Mouse (Mus musculus) hindbrain, embryonic 16.5 days (tissue): ENCODE results near the gene Mutyh. TPM values are rescaled to one million over a fixed set of nuclear protein-coding genes. Genes with fewer than 3 reads are reported as not detected.
"Not testable (repeated sequence)": the region's sequence is repeated elsewhere in the genome, so short reads cannot be mapped to it uniquely, and the experiment has no call there.

Source experiments
- ATAC-seq: fragments of 200-750 bp; cut with Nextera tagmentation; 2 replicates; pipeline ENCODE4 v1.8.0; 2017; ENCODE audit warnings: moderate TSS enrichment, moderate library complexity
- H3K27ac ChIP-seq: fragments of 300-500 bp; sonication (generic); 2 replicates; pipeline ENCODE4 v1.5.1; 2014; ENCODE audit warnings: low read depth, mild to moderate bottlenecking, control low read depth, low read length, moderate library complexity
- H3K27me3 ChIP-seq: fragments of 300-500 bp; sonication (generic); replicated peaks from 2 replicates; pipeline ENCODE4 v1.6.1; 2014; ENCODE audit warnings: low read length; ENCODE audit not compliant: control insufficient read depth, insufficient read depth
- H3K36me3 ChIP-seq: fragments of 300-500 bp; sonication (generic); 2 replicates; pipeline ENCODE4 v1.6.1; 2014; ENCODE audit warnings: mild to moderate bottlenecking, low read length, moderate library complexity, mixed read lengths; ENCODE audit not compliant: control insufficient read depth, insufficient read depth
- H3K4me1 ChIP-seq: fragments of 300-500 bp; sonication (generic); 2 replicates; pipeline ENCODE4 v1.6.1; 2014; ENCODE audit warnings: low read depth, low read length; ENCODE audit not compliant: control insufficient read depth, insufficient read depth
- H3K4me2 ChIP-seq: fragments of 300-500 bp; sonication (generic); 2 replicates; pipeline ENCODE4 v1.6.1; 2014; ENCODE audit warnings: mild to moderate bottlenecking, low read length, control low read depth, moderate library complexity
- H3K4me3 ChIP-seq: fragments of 300-500 bp; sonication (generic); 2 replicates; pipeline ENCODE4 v1.5.1; 2014; ENCODE audit warnings: mild to moderate bottlenecking, low read length, control low read depth, moderate library complexity
- H3K9ac ChIP-seq: fragments of 300-500 bp; sonication (generic); 2 replicates; pipeline ENCODE4 v1.6.1; 2014; ENCODE audit warnings: low read depth, mild to moderate bottlenecking, control low read depth, low read length, moderate library complexity
- H3K9me3 ChIP-seq: fragments of 300-500 bp; sonication (generic); 2 replicates; pipeline ENCODE4 v1.6.1; 2014; ENCODE audit warnings: mild to moderate bottlenecking, low read length, moderate library complexity; ENCODE audit not compliant: control insufficient read depth
- WGBS: fragments of 180-500 bp; shearing (Covaris S2); extraction: QIAGEN DNeasy Blood & Tissue Kit; methylation state at CpG from one replicate; pipeline ENCODE4 v1.1.7; 2014; 5-methylcytosine and 5-hydroxymethylcytosine counted together
- polyA plus RNA-seq: library from polyadenylated mRNA; unstranded; fragments of >200 nt; fragmentation: Nextera tagmentation; extraction: Ambion mirVana; gene quantifications from 2 replicates; pipeline ENCODE4 v1.2.1, GENCODE M21; 2015

Mutyh gene
- polyA plus RNA-seq, 1 experiment from 2014 or later: 6.8 TPM

- H3K4me1 ChIP-seq: peaks cover 11% of the 10 kb centered on the region
- no peaks in the 10 kb centered on the region for H3K36me3 ChIP-seq
- H3K27ac ChIP-seq: peak overlapping the region; percentile 36; the same call in 1 of the 2 replicates
- no peak overlapping the region for H3K4me3 ChIP-seq
- 7% methylated on average over 6 of the region's 6 CpGs for WGBS
- ATAC-seq: peak; percentile 45
- H3K9ac ChIP-seq: no peak overlapping the region
- H3K27me3 ChIP-seq: no peaks in the 10 kb centered on the region
- H3K4me2 ChIP-seq: no peak overlapping the region
- no peaks in the 10 kb centered on the region for H3K9me3 ChIP-seq
These were observed 22.5 kb downstream of the Mutyh start for GRCm38 (mm10) chr4:116830070-116830368.

DNA sequence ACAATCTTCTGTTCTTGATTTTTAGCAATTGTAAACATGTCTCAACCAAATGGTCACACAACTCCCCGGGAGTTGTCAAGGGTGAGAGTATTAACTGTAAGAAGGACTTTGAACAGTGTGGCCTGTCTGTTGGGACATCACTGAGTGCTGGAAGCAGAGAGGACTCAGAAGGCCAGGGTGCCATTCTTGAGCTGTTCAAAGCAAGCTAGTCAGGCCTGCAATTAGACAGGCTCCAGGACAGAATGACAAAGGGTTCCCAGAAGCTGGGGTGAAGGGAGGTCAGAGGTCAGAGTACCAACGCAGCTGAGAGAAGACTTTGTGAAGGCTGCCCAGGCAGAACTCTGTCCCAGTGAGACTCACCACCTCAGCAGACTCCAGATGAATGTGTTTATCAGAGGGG is 31.5 kb downstream of the Mutyh start:
- ATAC-seq: no peak
- no peaks in the 10 kb centered on the region for H3K27me3 ChIP-seq
- no peak overlapping the region for H3K4me3 ChIP-seq
- no peaks in the 10 kb centered on the region for H3K9me3 ChIP-seq
- H3K4me1 ChIP-seq: no peaks in the 10 kb centered on the region
- H3K4me2 ChIP-seq: no peak overlapping the region
- H3K27ac ChIP-seq: no peak overlapping the region
- no peaks in the 10 kb centered on the region for H3K36me3 ChIP-seq
- WGBS: 23% methylated on average over 2 of the region's 2 CpGs
- H3K9ac ChIP-seq: no peak overlapping the region

GRCm38 (mm10) chr4:116840096-116840495 is 32.6 kb downstream of the Mutyh start:
- peak overlapping the region; percentile 19; the same call in 1 of the 2 replicates for H3K4me2 ChIP-seq
- not testable (repeated sequence) for H3K9me3 ChIP-seq, H3K27me3 ChIP-seq

DNA sequence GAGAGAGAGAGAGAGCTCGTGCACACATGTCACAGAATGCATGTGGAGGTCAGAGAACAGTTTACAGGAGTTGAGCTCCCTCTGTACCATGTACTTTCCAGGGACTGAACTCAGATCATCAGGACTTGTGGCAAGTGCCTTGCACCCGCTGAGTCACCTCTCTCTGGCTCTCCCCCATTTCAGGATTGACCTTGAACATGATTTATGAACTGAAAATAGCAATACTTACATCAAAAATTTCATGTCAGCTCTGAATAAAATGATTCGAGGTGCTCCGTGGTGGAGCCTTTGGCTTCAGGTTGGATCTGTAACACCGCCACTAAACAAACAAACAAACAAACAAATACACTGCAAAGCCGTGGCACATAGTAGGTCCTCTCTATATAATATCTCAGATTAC is 33.3 kb downstream of the Mutyh start:
- no peaks in the 10 kb centered on the region for H3K27me3 ChIP-seq
- WGBS: 89% methylated on average over 6 of the region's 6 CpGs

More at GRCm38 (mm10) chr4:116840096-116840495, 32.6 kb downstream of the Mutyh start:
- H3K4me1 ChIP-seq, H3K9ac ChIP-seq, H3K36me3 ChIP-seq, H3K27ac ChIP-seq, H3K4me3 ChIP-seq, ATAC-seq: not testable (repeated sequence)
- 37% methylated on average over 20 of the region's 29 CpGs for whole genome bisulfite sequencing

DNA sequence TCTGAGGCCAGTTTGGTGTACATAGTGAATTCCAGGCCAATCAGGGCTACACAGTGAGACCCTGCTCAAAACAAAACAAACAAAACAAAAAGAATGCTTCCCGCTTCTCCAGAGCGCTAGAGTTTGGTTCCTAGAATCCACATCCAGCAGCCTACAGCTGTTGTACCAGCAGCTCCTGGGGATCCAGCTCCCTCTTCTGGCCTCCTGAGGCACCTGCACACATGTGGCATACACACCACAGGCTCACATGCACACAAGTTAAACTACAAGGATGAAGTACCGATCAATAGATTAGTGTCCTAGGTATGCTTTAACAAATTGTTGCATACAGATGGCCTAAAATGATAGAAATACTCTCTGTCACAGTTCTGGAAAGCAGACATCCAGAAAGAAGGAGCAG is 36.8 kb downstream of the Mutyh start:
- H3K4me1 ChIP-seq: no peaks in the 10 kb centered on the region
- no peak overlapping the region for H3K4me2 ChIP-seq
- H3K9me3 ChIP-seq: 0 out of 2 replicates have a peak, but pooled peaks cover 2% of the 10 kb centered on the region
- H3K4me3 ChIP-seq: no peak overlapping the region
- no peaks in the 10 kb centered on the region for H3K27me3 ChIP-seq
- H3K27ac ChIP-seq: no peak overlapping the region
- WGBS: 97% methylated on average over 3 of the region's 3 CpGs
- H3K9ac ChIP-seq: no peak overlapping the region
- ATAC-seq: no peak
- H3K36me3 ChIP-seq: no peaks in the 10 kb centered on the region

More for the DNA sequence above, 33.3 kb downstream of the Mutyh start:
- no peak overlapping the region for H3K27ac ChIP-seq
- no peak overlapping the region for H3K9ac ChIP-seq
- H3K36me3 ChIP-seq: no peaks in the 10 kb centered on the region
- no peak overlapping the region for H3K4me3 ChIP-seq
- no peaks in the 10 kb centered on the region for H3K4me1 ChIP-seq
- 0 out of 2 replicates have a peak, but pooled peaks cover 2% of the 10 kb centered on the region for H3K9me3 ChIP-seq
- no peak for ATAC-seq
- H3K4me2 ChIP-seq: no peak overlapping the region

DNA sequence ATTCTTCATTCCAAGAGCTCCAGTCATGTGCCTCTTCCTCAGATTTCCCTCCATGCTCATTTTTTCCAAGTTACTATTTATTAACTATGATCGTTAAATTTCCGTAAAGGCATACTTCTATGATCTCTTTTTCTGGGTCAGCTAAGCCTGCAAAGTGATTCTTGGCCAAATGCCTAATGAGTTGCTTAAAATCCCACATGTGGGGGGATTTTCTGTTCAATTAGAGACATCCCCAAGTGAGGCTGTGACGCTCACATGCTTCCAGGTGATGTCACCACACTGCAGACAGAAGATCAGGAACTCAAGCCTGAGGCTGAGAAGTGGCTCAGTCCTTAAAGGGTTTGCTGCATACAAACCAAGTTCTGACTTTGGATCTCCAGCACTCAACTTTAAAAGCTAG is 42.4 kb downstream of the Mutyh start:
- no peak overlapping the region for H3K4me2 ChIP-seq
- no peak for ATAC-seq
- H3K27ac ChIP-seq: no peak overlapping the region
- H3K36me3 ChIP-seq: no peaks in the 10 kb centered on the region
- no peak overlapping the region for H3K4me3 ChIP-seq
- H3K9ac ChIP-seq: no peak overlapping the region
- no peaks in the 10 kb centered on the region for H3K9me3 ChIP-seq
- no peaks in the 10 kb centered on the region for H3K27me3 ChIP-seq
- 66% methylated on average over 3 of the region's 3 CpGs for WGBS
- H3K4me1 ChIP-seq: no peaks in the 10 kb centered on the region

DNA sequence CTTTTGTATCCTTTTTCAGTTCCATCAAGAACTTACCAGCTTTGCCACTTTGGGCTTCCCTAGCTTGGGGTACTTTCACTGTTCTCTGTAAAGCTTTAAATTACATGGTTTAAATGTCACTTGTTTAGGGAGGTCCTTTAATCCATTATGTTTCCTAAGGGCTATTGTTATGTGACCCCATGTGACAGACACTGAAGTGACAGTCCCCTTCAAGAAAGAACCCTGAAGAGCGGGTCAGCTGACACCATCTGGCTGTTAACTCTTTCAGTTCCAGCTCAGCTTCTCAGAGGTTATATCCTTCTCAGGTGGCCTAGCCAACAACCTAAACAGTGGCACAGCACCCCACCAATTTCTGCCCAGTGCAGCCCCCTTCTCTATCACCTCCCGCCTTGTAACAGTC is 46.8 kb downstream of the Mutyh start:
- H3K27ac ChIP-seq: no peak overlapping the region
- H3K27me3 ChIP-seq: no peaks in the 10 kb centered on the region
- no peak overlapping the region for H3K9ac ChIP-seq
- no peak overlapping the region for H3K4me2 ChIP-seq
- H3K9me3 ChIP-seq: no peaks in the 10 kb centered on the region
- WGBS: 25% methylated on average over 2 of the region's 2 CpGs
- no peaks in the 10 kb centered on the region for H3K36me3 ChIP-seq
- no peak for ATAC-seq
- H3K4me1 ChIP-seq: no peaks in the 10 kb centered on the region
- H3K4me3 ChIP-seq: no peak overlapping the region

GRCm38 (mm10) chr4:116857203-116857602 is 49.7 kb downstream of the Mutyh start:
- Histone ChIP-seq H3K4me1 (no peaks in the 10 kb centered on the region), H3K9me3 (no peaks in the 10 kb centered on the region), H3K36me3 (no peaks in the 10 kb centered on the region), H3K4me3 (no peak overlapping the region), H3K9ac (no peak overlapping the region), H3K4me2 (no peak overlapping the region), H3K27ac (no peak overlapping the region), H3K27me3 (no peaks in the 10 kb centered on the region)
- 50% methylated on average over 10 of the region's 10 CpGs for WGBS
- ATAC-seq: peak; percentile 60; the same call in 1 of the 2 replicates

DNA sequence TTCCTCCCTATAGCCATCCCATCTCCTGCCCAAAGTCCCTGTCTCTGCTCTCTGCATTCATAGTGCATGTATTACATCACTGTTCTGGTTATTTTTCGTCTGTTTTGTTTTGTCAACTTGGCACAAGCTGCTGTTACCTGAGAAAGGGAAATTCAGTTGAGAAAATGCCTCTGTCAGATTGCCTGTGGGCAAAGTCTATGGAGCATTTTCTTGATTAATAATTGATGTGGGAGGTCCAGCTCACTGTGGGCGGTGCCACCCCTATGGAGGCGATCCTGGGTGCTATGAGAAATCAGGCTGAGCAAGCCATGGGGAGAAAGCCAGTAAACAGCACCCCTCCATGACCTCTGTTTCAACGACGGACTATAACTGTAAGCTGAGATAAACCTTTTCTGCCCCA is 52.2 kb downstream of the Mutyh start:
- H3K27ac ChIP-seq: no peak overlapping the region
- 77% methylated on average over 5 of the region's 5 CpGs for WGBS
- H3K36me3 ChIP-seq: no peaks in the 10 kb centered on the region
- no peaks in the 10 kb centered on the region for H3K4me1 ChIP-seq
- H3K9ac ChIP-seq: no peak overlapping the region
- H3K9me3 ChIP-seq: no peaks in the 10 kb centered on the region
- no peaks in the 10 kb centered on the region for H3K27me3 ChIP-seq
- H3K4me2 ChIP-seq: no peak overlapping the region
- no peak overlapping the region for H3K4me3 ChIP-seq
- ATAC-seq: no peak

- Histone ChIP-seq H3K9me3 (no peaks in the 10 kb centered on the region), H3K4me3 (no peak overlapping the region), H3K27me3 (no peaks in the 10 kb centered on the region), H3K36me3 (no peaks in the 10 kb centered on the region), H3K4me2 (no peak overlapping the region), H3K27ac (no peak overlapping the region), H3K9ac (no peak overlapping the region), H3K4me1 (no peaks in the 10 kb centered on the region)
- no peak for ATAC-seq
- WGBS: 67% methylated on average over 8 of the region's 8 CpGs
These were observed 54.5 kb downstream of the Mutyh start for GRCm38 (mm10) chr4:116862023-116862422.
